Mouse (Mus musculus) hindbrain, embryonic 14.5 days (tissue): ENCODE data around the gene Prmt2. TPM values are rescaled to one million over a fixed set of nuclear protein-coding genes. Genes with fewer than 3 reads are reported as not detected.
A peak's percentile ranks its signal among the peaks of the same experiment; 100 is the strongest.

ENCODE experiments used
- microRNA counts: library from miRNA; unstranded; fragments of <30 nt; microRNA quantifications from one replicate; lab custom pipeline; 2016
- microRNA-seq: library from miRNA; unstranded; fragments of <30 nt; microRNA quantifications from one replicate; pipeline ENCODE4, GENCODE M21; 2016
- polyA plus RNA-seq: library from polyadenylated mRNA; unstranded; fragments of >200 nt; fragmentation: Nextera tagmentation; extraction: Ambion mirVana; gene quantifications from 2 replicates; pipeline ENCODE4 v1.2.1, GENCODE M21; 2014

Gene Prmt2
- polyA plus RNA-seq, 1 experiment from 2014 or later = 306 TPM

MicroRNAs within 50 kb of the gene (microRNA counts, 519-probe panel; counts per million panel counts)
- microRNA mmu-miR-678 (lab: Ali Mortazavi, UCI) = 2,043 counts per million, percentile 3 among the panel's probes with 10 or more counts

Small RNA genes within 50 kb of the gene (microRNA-seq; reads per million reads assigned to microRNA genes)
- not detected for gene Mir678

Other genes starting within 250 kb of the Prmt2 start
- 11.2 and 11.9 TPM in 2 replicates for gene Zfp280b, start 205.2 kb downstream of the Prmt2 start, polyA plus RNA-seq
- not detected in 2 replicates for gene Slc5a4b, start 126.9 kb downstream of the Prmt2 start, polyA plus RNA-seq
- not detected in 2 replicates for gene Slc5a4a, start 90.4 kb downstream of the Prmt2 start, polyA plus RNA-seq
- gene S100b, start 16.0 kb upstream of the Prmt2 start, polyA plus RNA-seq = 2.9 and 4.4 TPM in 2 replicates
- gene Dip2a, start 107.4 kb upstream of the Prmt2 start, polyA plus RNA-seq = 11.3 and 12.1 TPM in 2 replicates
- not detected in 2 replicates for gene AC141477.1, start 202.6 kb upstream of the Prmt2 start, polyA plus RNA-seq
- gene Pcnt, start 204.9 kb upstream of the Prmt2 start, polyA plus RNA-seq = 5.4 and 7.8 TPM in 2 replicates
- gene 2610028H24Rik, start 211.2 kb upstream of the Prmt2 start, polyA plus RNA-seq = not detected in 2 replicates
- 66.8 and 67.4 TPM in 2 replicates for gene Mcm3ap, start 231.1 kb upstream of the Prmt2 start, polyA plus RNA-seq
- gene Ybey, start 231.2 kb upstream of the Prmt2 start, polyA plus RNA-seq = 5.1 and 5.3 TPM in 2 replicates